Mouse (Mus musculus): ENCODE measurements around the gene Fmn2.

Fmn2 gene

DNA sequence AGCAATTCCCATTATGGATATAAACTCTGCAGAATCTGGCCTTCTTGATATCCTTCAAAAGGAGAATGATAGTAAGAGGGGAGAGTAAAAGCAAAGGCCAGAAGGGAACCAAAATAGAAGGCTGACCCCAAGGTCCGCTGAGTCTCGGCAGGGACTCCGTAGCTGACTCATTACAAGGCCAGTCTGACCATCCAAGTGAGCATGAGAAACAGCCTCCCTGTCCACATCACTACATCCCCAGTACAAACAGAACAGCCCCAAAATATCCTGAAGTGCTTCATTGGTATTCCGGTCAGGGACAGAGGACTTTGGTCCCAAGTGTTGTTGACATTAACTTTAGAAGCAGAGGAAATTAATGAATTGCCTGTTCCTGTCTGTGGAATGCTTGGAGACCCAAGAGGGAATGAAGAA is 270.3 kb downstream of the Fmn2 start:
- DNase-seq (ENCODE audit: low read depth in 2 of 2, low spot score in 2 of 2), result no peak

- DNase-seq (ENCODE audit: low read depth in 2 of 2, low spot score in 2 of 2), result no peak
These were observed 279.4 kb downstream of the Fmn2 start for GRCm38 (mm10) chr1:174781037-174781436.

DNA sequence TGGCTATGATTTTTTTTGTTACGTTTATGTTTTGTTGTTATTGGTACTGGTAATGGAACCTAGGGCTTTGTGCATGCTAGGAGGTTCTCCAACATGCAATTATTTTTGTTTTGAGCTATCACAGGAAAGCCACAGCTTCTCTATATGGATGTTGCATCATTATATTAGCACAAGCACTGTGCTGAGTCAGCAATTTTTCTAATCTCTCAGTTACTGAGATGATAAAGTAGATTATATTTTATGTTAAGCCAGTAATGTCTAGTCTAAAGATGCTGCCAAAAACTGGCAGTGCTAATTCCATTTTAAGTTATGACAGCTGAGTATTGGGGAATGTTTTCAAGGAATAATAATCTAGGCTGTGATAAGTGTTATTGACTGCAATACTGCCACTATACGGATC is 287.0 kb downstream of the Fmn2 start:
- DNase-seq (ENCODE audit: low read depth in 2 of 2, low spot score in 2 of 2), result no peak

- no peak for DNase-seq (ENCODE audit: low read depth in 2 of 2, low spot score in 2 of 2)
These were observed 310.2 kb downstream of the Fmn2 start for GRCm38 (mm10) chr1:174811846-174812245.

GRCm38 (mm10) chr1:174826562-174826961 is 324.9 kb downstream of the Fmn2 start:
- no peak for DNase-seq (ENCODE audit: low read depth in 2 of 2, low spot score in 2 of 2)

DNA sequence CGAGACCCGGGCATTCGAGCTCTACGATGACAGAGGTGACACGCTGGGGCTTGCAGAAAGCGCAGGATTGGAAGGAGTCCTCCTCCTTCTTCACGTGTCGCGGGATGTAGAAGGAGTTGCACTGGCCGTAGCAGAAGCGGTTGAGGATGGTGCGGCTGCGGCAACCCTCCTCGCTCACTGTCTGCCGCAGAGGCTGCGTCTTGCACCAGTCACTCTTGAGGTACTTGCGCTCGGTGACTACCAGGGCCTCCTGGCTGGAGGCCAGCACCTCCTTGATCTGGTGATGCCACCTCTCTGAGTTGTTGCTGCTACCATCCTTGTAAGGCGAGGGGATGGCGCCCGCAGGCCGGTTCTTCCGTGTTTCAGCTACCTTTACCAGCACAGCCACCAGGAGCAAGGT is 335.2 kb downstream of the Fmn2 start:
- DNase-seq (ENCODE audit: low read depth in 2 of 2, low spot score in 2 of 2), result no peak

GRCm38 (mm10) chr1:174844786-174845185 is 343.2 kb downstream of the Fmn2 start:
- DNase-seq (ENCODE audit: low read depth in 2 of 2, low spot score in 2 of 2), result no peak

DNA sequence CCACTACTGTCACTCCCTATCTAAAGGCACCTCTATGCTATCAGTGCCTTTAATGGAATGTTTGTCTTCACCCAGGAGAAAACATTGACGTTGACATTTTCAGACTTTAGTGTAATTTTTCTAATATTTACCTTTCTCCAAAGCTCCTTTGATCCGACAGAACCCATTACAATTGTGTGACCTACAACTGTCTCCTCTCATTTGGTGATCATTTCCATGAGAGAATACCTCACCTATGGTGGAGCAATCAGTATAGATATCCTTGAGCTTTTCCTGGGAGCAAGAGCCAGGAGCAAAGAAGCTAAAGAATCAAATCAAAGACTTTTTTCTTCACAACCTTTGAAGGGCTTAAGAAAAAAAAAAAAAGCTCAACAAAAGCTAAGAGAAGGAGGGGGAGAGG is 354.6 kb downstream of the Fmn2 start:
- DNase-seq (ENCODE audit: low read depth in 2 of 2, low spot score in 2 of 2), result no peak

DNA sequence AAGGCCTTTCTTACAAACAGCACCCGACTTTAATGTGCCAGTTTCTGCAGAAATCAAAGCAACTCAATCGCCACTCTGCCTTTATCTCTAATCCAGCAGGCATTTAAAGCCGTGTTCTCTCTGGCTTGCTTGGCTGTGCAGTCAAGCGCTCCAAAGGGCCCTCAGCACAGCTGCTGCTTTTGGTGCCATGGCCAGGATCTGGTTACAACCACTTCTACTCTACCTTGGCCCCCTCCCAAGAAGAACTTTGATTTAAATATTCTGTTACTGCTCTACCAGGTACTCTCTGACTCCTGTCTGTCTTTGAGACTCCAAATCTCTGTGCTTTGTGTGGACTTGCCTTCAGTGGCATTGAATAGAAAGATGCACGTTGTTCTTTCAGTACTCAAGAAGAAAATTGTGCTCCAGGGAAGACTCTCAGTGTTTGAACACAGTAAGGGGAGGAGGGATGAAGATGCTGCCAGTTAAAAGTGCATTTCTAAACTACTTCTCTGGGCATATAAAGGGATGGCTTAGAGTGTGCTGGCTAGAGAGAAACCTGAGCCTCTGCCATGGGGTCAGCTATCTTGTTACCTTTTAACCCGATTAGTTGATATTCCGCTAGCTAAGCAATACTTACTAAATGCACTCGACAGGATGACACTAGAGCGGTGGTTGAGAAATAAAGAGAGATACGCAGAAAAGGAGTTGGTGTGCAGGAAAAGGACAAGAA is 358.9 kb downstream of the Fmn2 start:
- no peak for DNase-seq (ENCODE audit: low read depth in 2 of 2, low spot score in 2 of 2)

All from CD8-positive naive resting alpha-beta T cell, adult 2 months (primary cell).